Mouse (Mus musculus) fibroblast of lung, adult 2 months (primary cell): ENCODE measurements around the gene Zfp687.

Experiments
- DNase-seq: peaks from one replicate; pipeline ENCODE4 v3.0.0-alpha.2; 2011; ENCODE audit warnings: low read depth

The Zfp687 gene

DNA sequence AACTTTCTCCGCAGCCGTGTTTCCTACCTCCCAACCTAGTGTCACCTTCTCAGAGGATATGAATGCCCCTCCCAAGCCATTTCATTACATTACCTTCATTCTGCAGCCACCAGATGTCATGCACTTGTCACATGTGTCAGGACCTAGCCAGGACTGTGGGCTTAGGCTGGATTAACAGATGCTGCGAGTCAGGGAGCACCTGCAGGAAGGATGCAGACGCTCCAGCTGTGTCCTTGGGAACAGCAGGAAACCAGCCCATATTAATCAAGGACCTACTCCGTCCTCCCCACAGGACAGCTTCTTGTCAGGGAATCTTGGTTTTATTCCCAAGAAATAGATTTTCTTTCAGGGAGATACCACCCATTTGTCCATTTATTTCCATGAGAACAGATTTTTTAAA, 54.9 kb downstream of the Zfp687 start:
- no peak for DNase-seq

GRCm38 (mm10) chr3:94959871-94960270, 55.4 kb downstream of the Zfp687 start:
- DNase-seq: no peak

DNA sequence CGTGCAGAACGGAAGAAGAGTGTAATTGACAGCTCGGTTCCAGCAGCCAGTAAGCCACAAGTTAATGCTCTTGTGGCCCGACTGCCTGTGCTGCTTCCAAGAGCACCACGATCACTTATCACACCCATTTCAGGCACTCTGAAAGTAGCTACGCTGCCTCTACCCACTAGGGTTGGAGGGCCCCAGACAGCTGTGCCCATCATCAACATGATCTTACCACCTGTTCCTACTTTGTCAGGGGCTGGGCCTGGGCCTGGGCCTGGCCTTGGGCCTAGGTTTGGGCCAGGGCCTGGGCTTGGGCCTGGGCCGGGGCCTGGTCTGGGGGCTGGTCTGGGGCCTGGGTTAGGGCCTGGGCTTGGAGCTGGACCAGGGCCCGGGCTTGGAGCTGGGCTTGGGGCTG, 57.0 kb downstream of the Zfp687 start:
- DNase-seq: no peak
